Mouse (Mus musculus): Measurements from ENCODE around the gene Lage3. TPM values are rescaled to one million over a fixed set of nuclear protein-coding genes. Genes with fewer than 3 reads are reported as not detected.

Gene Lage3
- polyA plus RNA-seq (2012; ENCODE audit: low replicate concordance), result 5.2 and 5.7 TPM in 2 replicates

DNA sequence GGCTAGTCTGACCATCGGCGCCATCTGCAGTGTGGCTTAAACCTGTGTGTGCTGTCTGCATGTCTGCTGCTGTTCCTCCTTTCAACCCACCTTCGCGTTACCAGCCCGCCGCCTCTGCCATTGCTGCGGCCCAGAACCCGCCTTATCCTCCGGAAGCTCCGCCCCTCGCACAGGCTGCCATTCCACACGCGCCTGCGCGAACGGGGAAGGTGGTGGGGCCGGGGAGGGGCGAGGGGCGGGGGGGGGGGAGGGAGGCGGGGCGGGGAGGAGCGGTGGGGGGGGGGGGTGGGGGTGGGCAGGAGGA is at the start of gene Lage3:
Gene Lage3, minus strand, starts transcription at position 152 of the 304 bp plus-strand sequence.

DNA sequence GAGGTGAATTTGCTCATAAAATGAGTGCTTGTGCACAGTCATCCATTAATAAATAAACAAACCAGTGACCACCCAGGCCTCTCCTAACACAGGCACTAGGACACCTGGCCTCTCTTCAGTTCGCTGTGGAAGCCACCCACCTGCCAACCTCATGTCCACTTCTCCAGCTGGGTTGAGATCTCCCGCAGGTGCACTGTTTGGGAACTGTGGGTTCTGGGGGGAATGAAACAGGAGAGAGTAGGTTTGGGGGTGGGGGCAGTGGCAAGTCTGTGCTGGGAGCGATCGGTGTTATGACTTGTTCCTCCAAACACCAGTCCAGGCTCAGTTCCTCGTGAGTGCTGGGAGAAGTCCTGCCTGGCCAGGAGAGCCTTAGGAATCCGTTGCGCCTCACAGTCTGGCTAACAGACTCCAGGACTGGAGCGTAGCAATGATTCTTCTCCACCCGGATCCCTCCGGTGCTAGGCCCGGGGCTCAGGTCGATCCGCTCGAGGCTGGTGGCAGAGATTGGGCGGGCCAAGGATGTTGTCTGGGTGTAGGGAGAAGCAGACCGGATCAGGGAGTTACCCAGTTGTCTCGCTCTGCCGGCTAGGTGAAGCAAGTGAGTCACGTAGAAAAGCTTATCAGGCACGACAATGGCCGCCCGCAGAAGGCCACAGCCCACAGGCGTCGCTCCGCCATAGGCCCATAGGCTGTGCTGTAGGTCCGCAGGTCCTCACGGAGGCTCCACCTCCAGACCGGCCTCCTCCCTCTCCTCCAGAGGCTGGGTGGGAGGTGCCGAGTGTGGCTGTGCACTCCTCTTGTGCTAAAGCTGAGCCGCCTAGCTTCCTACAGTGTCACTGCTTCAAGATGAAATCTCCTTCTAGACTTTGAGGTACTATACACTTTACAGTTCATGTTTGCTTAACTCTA is 39.4 kb upstream of the Lage3 start, which contains the start of the genes Fam3a and Ikbkg:
Gene Fam3a, minus strand, starts transcription at position 738 of the 909 bp plus-strand sequence.
Gene Ikbkg, plus strand, starts transcription at position 756 of the 909 bp plus-strand sequence.

DNA sequence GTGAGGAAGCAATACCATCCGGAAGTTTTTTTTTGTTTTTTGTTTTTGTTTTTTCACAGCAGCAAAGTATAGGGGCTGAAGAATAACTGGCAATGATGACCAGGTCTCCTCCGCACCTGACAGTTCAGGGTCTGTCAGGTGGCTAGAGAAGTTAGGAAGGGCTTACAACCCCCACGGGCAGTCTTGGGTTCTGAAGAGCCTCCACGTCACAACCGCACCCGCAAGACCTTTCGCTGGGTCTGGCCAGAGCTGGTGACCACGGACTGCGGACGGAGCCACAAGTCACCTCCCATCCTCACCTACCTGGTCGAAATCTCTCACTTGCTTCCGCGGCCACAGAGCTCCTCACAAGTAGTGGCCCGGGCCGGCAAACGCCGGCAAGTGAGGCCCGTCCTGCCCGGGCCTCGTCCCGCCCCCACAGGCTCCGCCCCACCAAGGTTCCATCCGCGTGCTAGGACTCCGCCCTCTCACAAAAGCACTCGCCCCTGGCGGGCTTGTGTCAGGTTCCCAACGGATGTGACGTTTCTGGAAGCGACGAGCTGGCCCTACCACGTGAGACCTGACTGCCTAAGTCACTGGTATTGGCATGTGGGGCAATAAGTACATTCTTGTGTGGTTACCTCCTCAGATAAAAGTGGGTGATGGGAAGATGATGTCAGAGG is 19.6 kb upstream of the Lage3 start, which contains the start of the genes Ubl4a and Slc10a3:
Gene Ubl4a, minus strand, starts transcription at position 331 of the 662 bp plus-strand sequence.
Gene Slc10a3, minus strand, starts transcription at position 462 of the 662 bp plus-strand sequence.

DNA sequence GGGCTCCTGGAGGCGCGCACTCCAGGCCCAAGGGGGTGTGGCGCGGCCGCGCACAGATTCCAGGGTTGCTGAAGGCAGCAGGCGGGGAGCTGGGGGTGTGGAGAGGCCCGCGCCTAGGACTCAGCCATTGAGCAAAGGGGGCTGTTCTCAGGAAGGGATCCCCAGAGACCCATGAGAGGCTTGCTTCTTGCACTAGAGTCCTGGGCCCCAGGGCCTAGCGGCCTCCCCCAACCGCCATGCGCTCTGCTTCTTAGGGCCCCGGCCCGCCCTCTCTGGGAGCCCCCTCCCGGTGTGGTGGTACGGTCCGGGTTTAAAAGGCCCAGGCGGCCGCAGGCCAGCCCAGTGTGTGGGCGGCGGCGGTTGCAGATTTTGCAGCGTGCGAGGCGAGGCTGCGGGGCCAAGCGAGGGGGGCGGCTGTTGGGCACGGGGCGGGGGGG is 24.7 kb downstream of the Lage3 start, which contains the start of gene Plxna3:
Gene Plxna3, plus strand, starts transcription at position 342 of the 437 bp plus-strand sequence.

DNA sequence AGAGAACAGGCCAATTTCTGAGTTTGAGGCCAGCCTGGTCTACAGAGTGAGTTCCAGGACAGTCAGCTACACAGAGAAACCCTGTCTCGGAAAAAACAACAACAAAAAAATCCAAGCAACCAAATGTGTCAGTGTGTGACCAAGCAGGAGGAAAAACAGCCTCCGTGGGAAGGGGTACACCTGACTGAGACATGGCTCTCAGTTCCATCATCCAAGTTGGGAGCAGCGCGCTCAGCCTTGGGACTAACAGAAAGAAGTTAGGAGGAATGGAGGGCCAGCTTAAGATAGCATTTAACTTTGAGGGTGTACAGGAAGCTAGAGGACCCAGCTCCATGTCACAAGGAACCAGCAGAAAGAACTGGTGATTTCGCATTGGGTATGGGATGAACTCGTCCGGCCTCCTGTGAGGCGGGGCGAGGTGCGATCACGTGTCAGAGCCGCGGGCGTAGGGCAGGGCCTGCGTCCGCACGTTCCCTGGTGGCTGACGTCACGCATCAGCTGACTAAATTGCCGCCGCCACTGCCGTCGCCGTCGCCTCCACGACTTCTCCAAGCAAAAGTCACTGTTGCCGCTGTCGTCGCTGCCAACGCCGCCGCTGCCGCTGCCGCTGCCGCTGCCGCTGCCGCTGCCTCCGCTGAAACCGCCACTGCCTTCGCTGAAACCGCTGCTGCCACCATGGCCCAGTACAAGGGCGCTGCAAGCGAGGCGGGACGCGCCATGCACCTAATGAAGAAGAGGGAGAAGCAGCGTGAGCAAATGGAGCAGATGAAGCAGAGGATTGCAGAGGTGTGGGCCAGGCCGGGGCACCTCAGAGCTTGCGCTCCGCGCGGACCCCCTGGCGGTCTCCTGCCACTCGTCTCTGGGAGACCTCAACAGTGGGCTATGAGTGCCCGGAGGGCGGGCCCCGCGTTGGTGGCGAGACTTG is 40.6 kb downstream of the Lage3 start, which contains the start of gene Fam50a:
Gene Fam50a, plus strand, starts transcription at position 494 of the 925 bp plus-strand sequence.

DNA sequence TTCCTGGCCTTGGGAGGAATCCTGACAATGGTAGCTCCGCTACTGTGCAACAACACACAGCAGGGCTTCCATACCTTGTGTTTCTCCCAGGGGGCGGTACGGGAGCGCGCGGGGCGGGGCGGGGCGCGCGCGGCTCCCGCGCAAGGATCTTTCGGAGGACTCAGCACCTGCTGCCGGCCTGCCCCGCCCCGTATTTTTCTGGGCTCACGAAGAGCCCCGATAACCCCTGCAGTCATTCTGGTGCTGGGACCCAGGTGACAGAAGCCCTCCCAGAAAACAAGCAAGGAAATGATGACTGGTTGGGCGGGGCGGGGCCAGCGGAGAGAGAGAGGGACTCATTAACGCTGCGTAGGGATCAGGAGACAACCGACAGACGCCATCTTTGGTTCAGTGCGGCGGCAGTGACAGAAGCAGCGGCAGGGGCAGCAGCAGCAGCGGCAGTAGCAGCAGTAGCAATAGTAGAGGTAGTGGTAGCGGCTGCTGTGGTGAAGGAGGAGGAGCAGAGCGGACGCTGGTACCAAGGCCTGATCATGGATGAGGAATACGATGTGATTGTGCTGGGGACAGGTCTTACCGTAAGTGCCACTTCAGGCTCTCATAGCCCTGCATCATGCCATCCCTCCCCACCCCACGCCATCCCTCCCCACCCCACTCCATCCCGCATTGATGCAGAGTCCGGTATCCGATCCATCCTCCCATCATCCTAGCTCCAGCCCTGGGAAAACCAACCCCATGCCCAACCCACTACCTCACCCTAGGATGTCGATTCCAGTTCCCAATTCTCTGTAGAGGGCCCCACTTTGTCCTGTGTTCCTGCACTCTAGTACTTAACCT is 48.3 kb downstream of the Lage3 start, which contains the start of gene Gdi1:
Gene Gdi1, plus strand, starts transcription at position 132 of the 834 bp plus-strand sequence.

Other genes starting within 250 kb of the Lage3 start
- not detected in 2 replicates for gene Opn1mw, start 226.2 kb downstream of the Lage3 start, polyA plus RNA-seq (2012; ENCODE audit: low replicate concordance)
- gene Mecp2, start 218.3 kb downstream of the Lage3 start, polyA plus RNA-seq (2012; ENCODE audit: low replicate concordance), result 27.3 and 47.4 TPM in 2 replicates
- gene Tex28, start 185.8 kb downstream of the Lage3 start, polyA plus RNA-seq (2012; ENCODE audit: low replicate concordance), result not detected in 2 replicates
- not detected in 2 replicates for gene Tktl1, start 176.4 kb downstream of the Lage3 start, polyA plus RNA-seq (2012; ENCODE audit: low replicate concordance)
- 42.2 and 77.0 TPM in 2 replicates for gene Flna, start 103.8 kb downstream of the Lage3 start, polyA plus RNA-seq (2012; ENCODE audit: low replicate concordance)
- gene Emd, start 98.9 kb downstream of the Lage3 start, polyA plus RNA-seq (2012; ENCODE audit: low replicate concordance), result 14.2 and 47.5 TPM in 2 replicates
- 109 and 533 TPM in 2 replicates for gene Rpl10, start 82.8 kb downstream of the Lage3 start, polyA plus RNA-seq (2012; ENCODE audit: low replicate concordance)
- gene Taz, start 71.7 kb downstream of the Lage3 start, polyA plus RNA-seq (2012; ENCODE audit: low replicate concordance), result 33.1 and 36.6 TPM in 2 replicates
- gene Dnase1l1, start 71.3 kb downstream of the Lage3 start, polyA plus RNA-seq (2012; ENCODE audit: low replicate concordance), result 0.18 and 1.0 TPM in 2 replicates
- gene Atp6ap1, start 56.5 kb downstream of the Lage3 start, polyA plus RNA-seq (2012; ENCODE audit: low replicate concordance), result 16.9 and 43.6 TPM in 2 replicates
- 29.7 and 52.2 TPM in 2 replicates for gene Gdi1, start 48.6 kb downstream of the Lage3 start, polyA plus RNA-seq (2012; ENCODE audit: low replicate concordance)
- 8.0 and 12.8 TPM in 2 replicates for gene Fam50a, start 40.6 kb downstream of the Lage3 start, polyA plus RNA-seq (2012; ENCODE audit: low replicate concordance)
- gene Plxna3, start 24.6 kb downstream of the Lage3 start, polyA plus RNA-seq (2012; ENCODE audit: low replicate concordance), result 6.0 and 6.2 TPM in 2 replicates
- 12.5 and 13.6 TPM in 2 replicates for gene Ubl4a, start 19.6 kb upstream of the Lage3 start, polyA plus RNA-seq (2012; ENCODE audit: low replicate concordance)
- gene Slc10a3, start 19.7 kb upstream of the Lage3 start, polyA plus RNA-seq (2012; ENCODE audit: low replicate concordance), result 1.8 and 3.0 TPM in 2 replicates
- 3.6 and 6.3 TPM in 2 replicates for gene Fam3a, start 39.7 kb upstream of the Lage3 start, polyA plus RNA-seq (2012; ENCODE audit: low replicate concordance)
- 8.5 and 10.8 TPM in 2 replicates for gene Ikbkg, start 39.7 kb upstream of the Lage3 start, polyA plus RNA-seq (2012; ENCODE audit: low replicate concordance)
- gene G6pdx, start 75.6 kb upstream of the Lage3 start, polyA plus RNA-seq (2012; ENCODE audit: low replicate concordance), result 6.0 and 14.2 TPM in 2 replicates
- not detected in 2 replicates for gene Gm6880, start 127.8 kb upstream of the Lage3 start, polyA plus RNA-seq (2012; ENCODE audit: low replicate concordance)
- gene Olfr1326-ps1, start 221.3 kb upstream of the Lage3 start, polyA plus RNA-seq (2012; ENCODE audit: low replicate concordance), result not detected in 2 replicates
- gene Olfr1325, start 239.1 kb upstream of the Lage3 start, polyA plus RNA-seq (2012; ENCODE audit: low replicate concordance), result not detected in 2 replicates

Data from leukemia stem cell, adult 10-12 weeks (primary cell).